Mouse (Mus musculus): ENCODE measurements around the gene Gm5148.

- no peak for TF ChIP-seq CTCF (IDR thresholded peaks at IDR 0.05; ENCODE audit: borderline replicate concordance, insufficient read depth, low read depth, low read length)
- TF ChIP-seq POLR2A (IDR thresholded peaks at IDR 0.05; ENCODE audit: borderline replicate concordance, insufficient read depth, low read length) = no peak
Measured at GRCm38 (mm10) chr3:37770951-37771350, 46.7 kb upstream of the Gm5148 start.

Measured in cerebellum, adult 2 months (tissue).